Mouse (Mus musculus): Measurements from ENCODE around the gene Grip1. TPM values are rescaled to one million over a fixed set of nuclear protein-coding genes. Genes with fewer than 3 reads are reported as not detected.
"Not testable (repeated sequence)": the region's sequence is repeated elsewhere in the genome, so short reads cannot be mapped to it uniquely, and the experiment has no call there.

Gene Grip1
- total RNA-seq, 1 experiment from 2014 or later, result 0.91 TPM

DNA sequence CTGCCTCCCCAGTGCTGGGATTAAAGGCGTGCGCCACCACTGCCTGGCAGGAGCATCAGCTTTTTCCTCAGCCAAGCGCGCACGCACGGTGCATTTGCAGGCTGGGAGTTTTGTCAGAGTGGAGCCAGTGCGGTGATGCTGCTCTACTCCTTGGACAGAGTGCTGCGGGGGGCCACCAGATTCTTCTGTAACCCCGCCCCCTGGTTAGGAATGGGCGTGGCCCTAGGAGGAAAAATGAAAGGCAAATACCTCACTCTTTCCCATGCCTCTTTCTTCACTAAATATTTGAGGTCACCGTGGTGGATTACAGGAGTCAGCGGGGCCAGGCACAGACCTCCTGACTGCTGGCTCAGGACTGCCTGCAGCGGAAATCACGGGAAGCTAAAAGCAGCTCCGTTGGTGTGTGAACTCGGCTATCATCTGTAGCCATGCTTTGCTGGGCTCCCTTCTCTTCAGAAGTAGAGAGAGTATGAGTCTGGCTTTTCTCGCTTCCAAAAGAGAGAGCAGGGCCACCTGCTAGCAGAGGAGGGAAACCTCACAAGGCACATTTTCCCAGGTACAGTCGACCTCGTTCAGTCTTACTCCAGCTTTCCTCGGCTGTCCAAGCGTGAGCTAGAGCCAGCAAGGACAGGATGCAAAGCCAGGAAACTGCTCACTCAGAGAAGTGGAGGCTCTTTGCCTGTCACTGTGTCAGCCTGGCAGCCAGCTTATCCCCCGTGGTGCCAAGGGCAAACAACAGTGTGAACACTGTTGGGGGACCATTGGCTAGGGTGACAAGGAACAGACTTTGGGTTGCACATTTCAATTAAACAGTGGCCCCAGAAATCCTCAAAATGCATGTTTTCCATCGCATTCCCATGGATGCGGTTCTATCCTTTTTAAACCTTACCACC, 607.9 kb downstream of the Grip1 start:
- no peak for DNase-seq

GRCm38 (mm10) chr10:120064424-120064823, 610.8 kb downstream of the Grip1 start:
- DNase-seq, result peak; percentile 65

- DNase-seq, result no peak
These were observed 612.7 kb downstream of the Grip1 start for GRCm38 (mm10) chr10:120066319-120066718.

DNA sequence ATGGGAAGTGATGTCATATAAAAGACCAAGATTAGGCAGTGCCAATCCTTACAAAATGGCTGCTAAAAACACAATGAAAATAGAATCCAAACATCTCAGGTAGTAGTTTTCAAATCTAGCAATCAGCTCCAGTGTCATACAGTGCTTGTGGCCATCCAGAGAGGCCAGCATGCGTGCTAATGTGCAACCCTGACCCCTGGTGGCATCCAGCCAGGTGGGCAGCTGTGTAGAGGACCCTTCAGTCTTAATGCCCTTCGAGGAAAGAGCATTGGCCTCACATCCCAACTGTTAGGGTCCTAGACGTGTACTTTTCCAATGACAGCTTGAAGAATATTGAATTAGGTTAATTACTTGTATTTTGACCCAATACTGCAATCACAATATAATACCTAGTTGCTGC, 624.2 kb downstream of the Grip1 start:
- DNase-seq, result no peak

GRCm38 (mm10) chr10:120092548-120092947, 638.9 kb downstream of the Grip1 start:
- DNase-seq, result no peak

DNA sequence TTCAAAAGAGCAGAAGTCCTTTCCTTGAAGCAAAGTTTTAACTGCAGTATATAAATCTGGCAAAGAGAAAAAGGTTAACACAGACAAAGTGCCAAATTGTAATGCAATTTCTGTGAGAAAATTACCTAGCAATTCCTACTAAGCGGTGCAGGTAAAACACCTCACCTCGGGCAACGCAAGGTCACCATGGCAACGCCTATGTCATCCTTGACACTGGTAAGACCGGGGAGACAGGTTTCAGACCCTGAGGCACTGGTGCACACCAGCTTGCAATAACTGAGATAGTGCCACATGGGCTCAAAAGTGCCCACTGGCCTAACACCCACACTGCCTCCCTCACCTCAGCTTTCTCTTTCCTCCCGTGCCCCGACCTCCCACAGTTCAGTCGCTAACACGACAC, 641.5 kb downstream of the Grip1 start:
- no peak for DNase-seq

DNA sequence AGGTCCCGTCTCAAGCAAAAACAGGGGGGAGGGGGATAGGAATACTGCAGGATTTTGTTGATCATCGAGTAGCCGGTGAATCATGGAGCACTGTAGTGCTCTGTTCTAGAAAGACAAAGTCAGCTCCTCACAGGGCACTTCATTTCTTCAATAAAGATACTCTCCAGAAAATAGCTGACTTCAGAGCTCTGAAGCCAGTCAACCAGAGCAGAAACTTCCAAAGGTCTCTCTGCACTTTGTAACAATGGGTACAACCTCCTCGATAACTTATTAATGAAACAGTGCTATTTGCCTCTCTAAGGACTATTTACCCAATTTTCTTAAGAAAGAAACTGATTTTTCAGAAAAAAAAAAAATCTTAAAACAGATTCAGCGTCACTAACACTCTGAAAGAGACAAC, 642.1 kb downstream of the Grip1 start:
- no peak for DNase-seq

DNA sequence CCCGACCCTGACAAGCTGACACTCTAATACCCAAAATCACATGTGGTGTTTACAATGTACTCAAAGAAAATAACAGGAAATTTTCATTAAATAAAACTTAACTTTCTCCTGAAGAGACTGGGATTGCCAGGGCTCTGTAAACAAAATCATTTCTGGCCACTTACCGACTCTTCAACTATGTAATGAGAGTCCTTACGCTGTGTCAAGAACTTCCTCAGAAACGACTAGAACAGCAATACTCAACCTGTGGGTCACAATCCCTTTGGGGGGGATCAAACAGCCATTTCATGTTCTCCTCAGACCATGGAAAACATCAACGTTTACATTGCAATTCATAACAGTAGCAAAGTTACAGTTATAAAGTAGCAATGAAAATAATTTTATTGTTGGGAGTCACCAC, 643.9 kb downstream of the Grip1 start:
- no peak for DNase-seq

DNA sequence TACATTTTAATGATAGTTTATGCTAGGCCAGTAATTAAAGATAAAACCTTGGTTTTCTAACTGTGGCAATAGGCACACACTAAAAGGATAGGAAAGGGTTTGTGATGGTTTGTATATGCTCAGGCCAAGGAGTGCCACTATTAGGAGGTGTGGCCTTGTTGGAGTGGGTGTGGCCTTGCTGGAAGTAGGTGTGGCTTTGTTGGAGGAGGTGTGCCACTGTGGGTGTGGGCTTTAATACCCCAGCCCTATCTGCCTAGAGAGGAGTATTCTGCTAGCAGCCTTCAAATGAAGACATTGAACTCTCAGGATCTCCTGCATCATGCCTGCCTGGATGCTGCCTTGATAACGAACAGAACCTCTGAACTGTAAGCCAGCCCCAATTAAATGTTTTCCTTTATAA, 647.2 kb downstream of the Grip1 start:
- no peak for DNase-seq

DNA sequence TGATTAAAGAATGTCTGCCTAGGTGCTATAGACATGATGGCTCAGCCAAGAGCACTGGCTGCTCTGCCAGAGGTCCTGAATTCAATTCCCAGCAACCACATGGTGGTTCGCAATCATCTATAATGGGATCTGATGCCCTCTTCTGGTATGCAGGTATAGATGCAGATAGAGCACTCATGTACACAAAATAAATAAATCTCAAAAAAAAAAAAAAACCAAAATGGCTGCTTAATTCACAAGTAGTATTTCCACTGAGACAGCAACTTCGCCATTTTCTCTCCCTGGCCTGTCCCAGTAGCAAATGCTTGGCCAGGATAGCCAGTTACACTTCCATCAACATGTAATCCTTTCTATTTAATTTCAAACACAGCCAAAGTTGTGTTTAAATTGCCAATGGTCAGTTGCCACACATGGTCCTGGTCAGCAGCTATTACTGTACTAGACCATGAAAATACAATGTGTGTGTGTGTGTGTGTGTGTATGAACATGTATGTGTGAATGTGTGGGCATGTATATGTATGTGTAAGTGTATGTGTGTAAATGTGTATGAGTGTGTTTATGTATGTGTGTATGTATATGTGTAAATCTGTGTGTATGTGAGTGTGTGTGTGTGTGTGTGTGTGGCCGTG, 658.2 kb downstream of the Grip1 start:
- no peak for DNase-seq

- peak; percentile 98 for DNase-seq
These were observed 659.1 kb downstream of the Grip1 start, which contains the start of gene Helb for GRCm38 (mm10) chr10:120112507-120113396. Helb (minus strand) TSS chr10:120112987.

GRCm38 (mm10) chr10:120113482-120113881, 659.9 kb downstream of the Grip1 start:
- not testable (repeated sequence) for DNase-seq

DNA sequence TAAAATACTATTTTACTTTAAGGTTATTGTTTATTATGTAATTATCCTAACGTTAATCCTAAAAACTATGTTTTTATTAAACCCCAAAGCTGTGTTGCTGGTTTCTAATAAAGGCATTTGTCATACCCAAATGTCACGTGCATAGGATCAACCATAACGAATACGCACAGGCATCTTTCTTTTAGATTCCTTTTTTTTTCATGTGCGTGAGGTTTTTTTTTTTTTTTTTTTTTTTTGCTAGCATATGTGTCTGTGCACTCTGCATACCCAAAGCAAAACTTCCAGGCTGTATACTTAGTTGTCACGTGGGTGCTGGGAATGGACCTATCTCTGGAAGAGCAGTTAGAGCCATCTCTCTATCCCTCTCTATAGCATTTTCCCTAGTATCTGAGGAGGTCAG, 660.4 kb downstream of the Grip1 start:
- no peak for DNase-seq

- no peak for DNase-seq
These were observed 660.9 kb downstream of the Grip1 start for GRCm38 (mm10) chr10:120114493-120114892.

- DNase-seq, result no peak
These were observed 661.6 kb downstream of the Grip1 start for GRCm38 (mm10) chr10:120115249-120115648.

DNA sequence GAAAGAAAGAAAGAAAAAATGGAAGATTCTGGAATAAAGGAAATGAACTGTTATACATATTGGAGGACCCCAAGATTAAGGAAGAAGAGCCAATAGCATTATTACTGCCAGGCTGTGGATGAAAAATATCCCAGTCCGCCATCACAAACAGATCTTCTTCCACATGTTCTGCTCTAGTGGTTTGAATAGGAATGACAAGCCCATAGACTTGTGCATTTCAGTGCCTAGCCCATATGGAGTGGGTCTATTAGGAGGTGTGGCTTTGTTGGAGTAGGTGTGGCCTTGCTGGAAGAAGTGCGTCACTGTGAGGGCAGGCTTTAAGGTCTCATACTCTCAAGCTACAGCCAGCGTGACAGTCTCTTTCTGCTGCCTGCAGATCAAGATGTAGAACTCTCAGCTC, 670.1 kb downstream of the Grip1 start:
- DNase-seq, result no peak

DNA sequence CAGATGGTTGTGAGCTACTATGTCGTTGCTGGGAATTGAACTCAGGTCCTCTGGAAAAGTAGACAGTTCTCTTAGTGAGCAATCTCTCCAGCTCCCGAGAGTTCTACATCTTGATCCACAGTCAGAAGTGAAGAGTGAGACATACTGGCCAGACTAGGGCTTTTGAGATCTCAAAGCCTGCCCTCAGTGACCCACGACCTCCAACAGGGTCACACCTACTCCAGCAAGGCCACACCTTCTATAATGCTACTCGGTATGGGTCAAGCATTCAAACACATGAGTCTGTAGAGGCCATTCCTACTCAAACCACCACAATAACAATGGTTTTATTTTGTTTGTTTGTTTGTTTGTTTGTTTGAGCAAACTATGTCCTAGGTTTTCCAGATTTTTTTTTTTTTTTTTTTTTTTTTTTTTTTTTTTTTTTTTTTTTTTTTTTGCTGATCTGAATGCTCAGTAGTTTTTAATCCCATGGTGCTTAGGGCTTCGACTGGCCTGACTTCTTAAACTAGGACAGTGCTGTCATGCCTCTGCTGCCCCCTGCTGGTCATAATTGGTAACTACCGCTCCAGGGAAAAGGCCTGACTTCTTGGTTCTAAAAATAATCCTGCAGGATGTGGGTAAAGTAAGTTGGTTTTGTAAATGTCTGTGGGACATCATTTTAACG, 671.3 kb downstream of the Grip1 start:
- DNase-seq, result peak; percentile 82

DNA sequence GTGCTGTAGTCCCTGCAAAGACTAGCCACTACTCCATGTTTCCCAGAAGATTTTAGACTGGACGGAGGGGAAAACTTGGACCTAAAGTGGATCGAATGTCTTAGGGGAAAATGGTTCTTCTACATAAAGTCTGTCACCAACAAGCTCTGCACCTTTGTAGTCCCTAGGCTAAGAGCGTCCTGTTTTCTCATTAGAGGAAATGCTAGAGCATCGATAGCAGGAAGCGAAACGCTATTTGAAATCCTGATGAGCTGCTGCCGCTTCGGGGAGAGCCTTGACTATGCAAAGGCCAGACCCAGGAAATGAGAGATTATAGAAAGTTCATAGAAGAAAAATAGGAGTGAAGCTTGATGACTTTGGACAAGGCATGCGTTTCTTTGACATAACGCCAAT, 671.8 kb downstream of the Grip1 start:
- DNase-seq, result no peak

- DNase-seq, result no peak
These were observed 675.1 kb downstream of the Grip1 start for GRCm38 (mm10) chr10:120128601-120129277.

DNA sequence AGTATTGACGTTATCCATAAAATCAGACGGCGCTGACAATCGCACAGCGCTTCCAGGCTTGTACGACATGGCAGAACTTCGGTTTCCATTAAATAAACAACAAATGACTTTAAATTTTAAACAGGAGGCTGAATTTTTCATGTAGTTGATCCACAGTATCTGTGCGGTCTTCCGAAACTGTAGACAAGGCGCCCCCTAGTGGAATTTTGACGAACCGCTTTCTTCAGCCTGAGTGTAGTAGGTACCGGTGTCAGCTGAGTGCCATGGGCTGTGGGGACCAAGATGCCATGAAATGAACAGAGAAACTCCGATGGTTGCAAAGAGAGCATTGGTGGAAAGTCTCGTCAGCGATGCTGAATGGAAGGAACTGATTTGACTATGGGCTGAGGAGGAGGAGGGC, 677.0 kb downstream of the Grip1 start:
- peak; percentile 26 for DNase-seq

DNA sequence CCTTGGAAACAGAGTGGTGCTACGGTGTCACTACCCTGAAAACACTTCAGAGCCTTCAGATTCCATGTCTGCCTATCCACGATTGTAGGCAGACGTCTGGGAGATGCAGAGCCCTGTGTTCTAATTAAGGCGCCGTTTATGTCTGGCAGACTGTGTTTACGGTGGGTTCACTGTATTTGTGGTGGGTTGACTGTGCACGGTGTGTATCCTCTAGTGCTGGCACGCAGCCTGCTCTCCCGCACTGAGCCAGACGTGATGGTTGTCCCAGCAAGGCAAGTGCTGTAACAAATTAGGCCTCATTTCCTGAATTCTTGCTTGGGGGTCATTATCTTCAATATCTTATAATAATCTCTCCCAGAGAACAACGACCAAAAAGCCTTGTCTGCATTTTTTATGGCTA, 680.1 kb downstream of the Grip1 start:
- no peak for DNase-seq
